Mouse (Mus musculus) gonadal fat pad, adult 2 months (tissue): Measurements from ENCODE around the gene Lamtor1. TPM values are rescaled to one million over a fixed set of nuclear protein-coding genes. Genes with fewer than 3 reads are reported as not detected.

ENCODE experiments used
- DNase-seq: peaks from one replicate; pipeline ENCODE4 v3.0.0-alpha.2; 2012; ENCODE audit warnings: low read depth
- polyA plus RNA-seq: library from polyadenylated mRNA; depleted of rRNA; stranded (reverse); fragments of >200 nt; gene quantifications from 2 replicates; pipeline ENCODE4 v1.2.3, GENCODE M21; 2012; rRNA removed

Gene Lamtor1
- polyA plus RNA-seq, 1 experiment = 389 TPM

GRCm38 (mm10) chr7:101955276-101955675 is 49.6 kb downstream of the Lamtor1 start:
- DNase-seq = no peak

- DNase-seq = no peak
These were observed 50.2 kb downstream of the Lamtor1 start for GRCm38 (mm10) chr7:101955862-101956261.

GRCm38 (mm10) chr7:101956481-101956880 is 50.8 kb downstream of the Lamtor1 start:
- no peak for DNase-seq

- no peak for DNase-seq
These were observed 51.2 kb downstream of the Lamtor1 start for GRCm38 (mm10) chr7:101956911-101957310.

- no peak for DNase-seq
These were observed 57.1 kb downstream of the Lamtor1 start for GRCm38 (mm10) chr7:101962829-101963228.

GRCm38 (mm10) chr7:101963621-101964020 is 57.9 kb downstream of the Lamtor1 start:
- DNase-seq = no peak

GRCm38 (mm10) chr7:101964551-101964950 is 58.8 kb downstream of the Lamtor1 start:
- no peak for DNase-seq

- no peak for DNase-seq
These were observed 59.9 kb downstream of the Lamtor1 start for GRCm38 (mm10) chr7:101965606-101966005.

- no peak for DNase-seq
These were observed 61.6 kb downstream of the Lamtor1 start for GRCm38 (mm10) chr7:101967256-101967655.

GRCm38 (mm10) chr7:101968751-101969150 is 63.0 kb downstream of the Lamtor1 start:
- no peak for DNase-seq

- no peak for DNase-seq
These were observed 64.2 kb downstream of the Lamtor1 start for GRCm38 (mm10) chr7:101969694-101970428.

GRCm38 (mm10) chr7:101970429-101970775 is 64.7 kb downstream of the Lamtor1 start:
- DNase-seq = peak; percentile 64

- peak; percentile 37 for DNase-seq
These were observed 65.2 kb downstream of the Lamtor1 start for GRCm38 (mm10) chr7:101970821-101971461.

- DNase-seq = no peak
These were observed 66.0 kb downstream of the Lamtor1 start for GRCm38 (mm10) chr7:101971721-101972120.

GRCm38 (mm10) chr7:101973730-101974129 is 68.0 kb downstream of the Lamtor1 start:
- DNase-seq = no peak

- no peak for DNase-seq
These were observed 68.8 kb downstream of the Lamtor1 start for GRCm38 (mm10) chr7:101974505-101974904.

Other genes starting within 250 kb of the Lamtor1 start
- 43.0 and 61.1 TPM in 2 replicates for gene Clpb, start 242.3 kb upstream of the Lamtor1 start, polyA plus RNA-seq
- gene Phox2a, start 87.6 kb upstream of the Lamtor1 start, polyA plus RNA-seq = 0.11 TPM in 1 of 2 replicates, not detected in the other
- gene Inppl1, start 67.7 kb upstream of the Lamtor1 start, polyA plus RNA-seq = 70.0 and 73.6 TPM in 2 replicates
- 54.9 and 84.6 TPM in 2 replicates for gene Folr2, start 48.7 kb upstream of the Lamtor1 start, polyA plus RNA-seq
- 34.0 and 53.7 TPM in 2 replicates for gene Anapc15, start 42.2 kb upstream of the Lamtor1 start, polyA plus RNA-seq
- 48.0 and 81.3 TPM in 2 replicates for gene Folr1, start 35.1 kb upstream of the Lamtor1 start, polyA plus RNA-seq
- gene Tomt, start 455 bp downstream of the Lamtor1 start, polyA plus RNA-seq = 1.3 and 2.0 TPM in 2 replicates
- gene Lrrc51, start 28.0 kb downstream of the Lamtor1 start, polyA plus RNA-seq = 53.1 and 61.5 TPM in 2 replicates
- gene Numa1, start 28.2 kb downstream of the Lamtor1 start, polyA plus RNA-seq = 71.4 and 81.8 TPM in 2 replicates
- gene Il18bp, start 112.8 kb downstream of the Lamtor1 start, polyA plus RNA-seq = 13.5 and 19.7 TPM in 2 replicates
- gene Rnf121, start 159.6 kb downstream of the Lamtor1 start, polyA plus RNA-seq = 59.9 and 61.7 TPM in 2 replicates
- 14.4 and 17.2 TPM in 2 replicates for gene Xndc1, start 159.6 kb downstream of the Lamtor1 start, polyA plus RNA-seq
- gene Xntrpc, start 159.8 kb downstream of the Lamtor1 start, polyA plus RNA-seq = 2.7 and 3.0 TPM in 2 replicates
- gene Trpc2, start 177.2 kb downstream of the Lamtor1 start, polyA plus RNA-seq = not detected in 2 replicates
- gene Art1, start 195.8 kb downstream of the Lamtor1 start, polyA plus RNA-seq = 0.43 TPM in 1 of 2 replicates, not detected in the other
- 0.15 and 0.66 TPM in 2 replicates for gene Art5, start 203.6 kb downstream of the Lamtor1 start, polyA plus RNA-seq
- 0.05 and 0.08 TPM in 2 replicates for gene Chrna10, start 210.9 kb downstream of the Lamtor1 start, polyA plus RNA-seq